Mouse (Mus musculus) ES-CJ7 (cell line): ENCODE measurements around the gene Pigw.

Experiments used
- DNase-seq: peaks from one replicate; pipeline ENCODE4 v3.0.0; 2011; ENCODE audit warnings: low read depth, low spot score

The Pigw gene

GRCm38 (mm10) chr11:84879772-84880464 is at the start of gene Pigw, which contains the start of gene Myo19:
TSS of gene Pigw (minus strand) at chr11:84880285.
TSS of gene Myo19 (plus strand) at chr11:84880148.
- DNase-seq: peak; percentile 80

GRCm38 (mm10) chr11:84920981-84921380 is 40.9 kb upstream of the Pigw start:
- DNase-seq: no peak

- DNase-seq: no peak
Observed at GRCm38 (mm10) chr11:84919951-84920350, 39.9 kb upstream of the Pigw start.

GRCm38 (mm10) chr11:84919276-84919675 is 39.2 kb upstream of the Pigw start:
- peak; percentile 79 for DNase-seq

- DNase-seq: peak; percentile 88
Observed at GRCm38 (mm10) chr11:84918425-84918824, 38.3 kb upstream of the Pigw start.

- no peak for DNase-seq
Observed at GRCm38 (mm10) chr11:84916703-84917300, 36.7 kb upstream of the Pigw start.

- DNase-seq: peak; percentile 93
Observed at GRCm38 (mm10) chr11:84916053-84916702, 36.1 kb upstream of the Pigw start, which contains the start of gene Znhit3. TSS of gene Znhit3 (minus strand) at chr11:84916366.

- peak; percentile 74 for DNase-seq
Observed at GRCm38 (mm10) chr11:84914673-84915072, 34.6 kb upstream of the Pigw start.

GRCm38 (mm10) chr11:84910411-84910810 is 30.3 kb upstream of the Pigw start:
- DNase-seq: no peak

- DNase-seq: no peak
Observed at GRCm38 (mm10) chr11:84908480-84908879, 28.4 kb upstream of the Pigw start.

GRCm38 (mm10) chr11:84907081-84907480 is 27.0 kb upstream of the Pigw start:
- no peak for DNase-seq

GRCm38 (mm10) chr11:84904597-84905144 is 24.6 kb upstream of the Pigw start:
- no peak for DNase-seq

GRCm38 (mm10) chr11:84893113-84893512 is 13.0 kb upstream of the Pigw start:
- DNase-seq: no peak

GRCm38 (mm10) chr11:84891705-84892104 is 11.6 kb upstream of the Pigw start:
- DNase-seq: no peak

- no peak for DNase-seq
Observed at GRCm38 (mm10) chr11:84889492-84889891, 9.4 kb upstream of the Pigw start.

GRCm38 (mm10) chr11:84888025-84888424 is 7.9 kb upstream of the Pigw start:
- no peak for DNase-seq

- no peak for DNase-seq
Observed at GRCm38 (mm10) chr11:84886767-84887511, 6.9 kb upstream of the Pigw start.

GRCm38 (mm10) chr11:84886236-84886635 is 6.2 kb upstream of the Pigw start:
- DNase-seq: no peak

- DNase-seq: no peak
Observed at GRCm38 (mm10) chr11:84885238-84885637, 5.2 kb upstream of the Pigw start.

- DNase-seq: no peak
Observed at GRCm38 (mm10) chr11:84882346-84882745, 2.3 kb upstream of the Pigw start.

- peak; percentile 60 for DNase-seq
Observed at GRCm38 (mm10) chr11:84880971-84881370, 886 bp upstream of the Pigw start.
